Comparison of ENCODE assay signal across 20 mouse cellular contexts in the genomic region with DNA sequence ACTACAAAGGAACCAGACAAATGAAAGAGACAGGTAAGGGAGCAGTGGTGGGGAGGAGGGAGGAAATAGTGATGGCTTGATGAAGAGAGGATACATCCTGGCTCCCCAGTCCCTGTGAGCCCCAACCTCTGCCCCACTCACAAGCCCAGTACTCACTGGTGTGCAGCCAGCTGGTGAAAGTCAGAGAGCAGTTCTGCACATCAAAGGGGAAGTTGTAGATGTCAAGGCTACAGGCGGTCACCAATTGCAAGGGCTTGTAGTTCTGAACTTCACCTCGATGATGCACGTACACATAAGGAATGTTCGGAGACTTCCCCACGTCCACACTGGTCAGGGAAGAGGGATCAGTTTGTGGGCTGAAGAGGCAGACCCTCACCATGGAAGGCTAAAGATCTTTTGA. TPM values are rescaled to one million over a fixed set of nuclear protein-coding genes. Genes with fewer than 3 reads are reported as not detected.
"Had no signal": no experiment of that assay in that cellular context is flagged by ENCODE, and none has a peak within 500 bp of the region (broad histone marks: within the 10 kb centered on the region; RNA-seq: fewer than 3 reads in every experiment).

No protein-coding gene starts in this region.

- H3K9ac ChIP-seq: lung, embryonic 14.5 days; midbrain, embryonic 12.5 days; neural tube, embryonic 13.5 days; neural tube, embryonic 15.5 days had no signal

- H3K4me3 ChIP-seq: midbrain, embryonic 10.5 days; midbrain, embryonic 12.5 days; myocyte; neural tube, embryonic 13.5 days; neural tube, embryonic 15.5 days had no signal

- H3K9me3 ChIP-seq: midbrain, embryonic 10.5 days; midbrain, embryonic 12.5 days; neural tube, embryonic 13.5 days; neural tube, embryonic 15.5 days had no signal

- H3K27ac ChIP-seq: midbrain, embryonic 10.5 days; midbrain, embryonic 12.5 days; neural tube, embryonic 13.5 days; neural tube, embryonic 15.5 days had no signal

- DNase-seq: lung, embryonic 14.5 days; lung, postnatal 10 days; lung, postnatal 4 days; retina, postnatal 1 day; right cerebral cortex, adult 18-20 months; right cerebral cortex, postnatal 25 days; right cerebral cortex, postnatal 4 days; spleen, adult 18-20 months; thymus, adult 18-20 months; thymus, postnatal 14 days; thymus, postnatal 36 days had no signal

- H3K4me2 ChIP-seq: lung, embryonic 14.5 days; midbrain, embryonic 12.5 days; neural tube, embryonic 13.5 days; neural tube, embryonic 15.5 days had no signal

- ATAC-seq: midbrain, embryonic 16.5 days had no signal

- H3K36me3 ChIP-seq: midbrain, embryonic 10.5 days; midbrain, embryonic 12.5 days; neural tube, embryonic 13.5 days; neural tube, embryonic 15.5 days had no signal

RNA-seq across cellular contexts. Expression of gene Htr3a, which starts 6.5 kb away (rescaled TPM):
- total RNA-seq: megakaryocyte, adult 5-6 weeks; megakaryocyte-erythroid progenitor cell, adult 5-6 weeks had no signal
- polyA plus RNA-seq: myocyte; neural tube, embryonic 11.5 days had no signal
